Mouse (Mus musculus) lung, postnatal 0 days (tissue): Measurements from ENCODE around the gene Pcolce2. TPM values are rescaled to one million over a fixed set of nuclear protein-coding genes. Genes with fewer than 3 reads are reported as not detected.

Source experiments
- ATAC-seq: fragments of 200-750 bp; cut with Nextera tagmentation; 2 replicates; pipeline ENCODE4 v1.8.0; 2017; ENCODE audit warnings: moderate library complexity
- DNase-seq: peaks from one replicate; pipeline ENCODE4 v3.0.0-alpha.2; 2016; ENCODE audit warnings: low spot score
- H3K27ac ChIP-seq: fragments of 300-500 bp; sonication (generic); 2 replicates; pipeline ENCODE4 v1.5.1; 2014; ENCODE audit warnings: antibody characterized with exemption, mild to moderate bottlenecking, low read length, mixed read lengths
- H3K27me3 ChIP-seq: fragments of 300-500 bp; sonication (generic); replicated peaks from 2 replicates; pipeline ENCODE4 v1.6.1; 2014; ENCODE audit warnings: low read length, mixed read lengths; ENCODE audit not compliant: insufficient read depth
- H3K36me3 ChIP-seq: fragments of 300-500 bp; sonication (generic); 2 replicates; pipeline ENCODE4 v1.6.1; 2014; ENCODE audit warnings: low read length, mixed read lengths; ENCODE audit not compliant: insufficient read depth
- H3K4me1 ChIP-seq: fragments of 300-500 bp; sonication (generic); 2 replicates; pipeline ENCODE4 v1.6.1; 2014; ENCODE audit warnings: antibody characterized with exemption, low read depth, low read length, mixed read lengths; ENCODE audit not compliant: insufficient read depth
- H3K4me2 ChIP-seq: fragments of 300-500 bp; sonication (generic); replicated peaks from 2 replicates; pipeline ENCODE4 v1.6.1; 2014; ENCODE audit warnings: low read depth, mild to moderate bottlenecking, low read length, moderate library complexity, mixed read lengths
- H3K4me3 ChIP-seq: fragments of 300-500 bp; sonication (generic); 2 replicates; pipeline ENCODE4 v1.5.1; 2014; ENCODE audit warnings: low read depth, low read length
- H3K9ac ChIP-seq: fragments of 300-500 bp; sonication (generic); replicated peaks from 2 replicates; pipeline ENCODE4 v1.6.1; 2014; ENCODE audit warnings: low read depth, mild to moderate bottlenecking
- H3K9me3 ChIP-seq: fragments of 300-500 bp; sonication (generic); 2 replicates; pipeline ENCODE4 v1.6.1; 2016; ENCODE audit warnings: low read length, mixed read lengths
- CTCF ChIP-seq: IDR thresholded peaks from 2 replicates; pipeline ENCODE4 v1.5.1; 2016; ENCODE audit warnings: antibody characterized with exemption, mild to moderate bottlenecking
- EP300 ChIP-seq: IDR thresholded peaks from 2 replicates; pipeline ENCODE4 v1.6.1; 2016; ENCODE audit warnings: antibody characterized with exemption, mild to moderate bottlenecking, control low read depth
- WGBS: fragments of 180-500 bp; shearing (Covaris S2); extraction: QIAGEN DNeasy Blood & Tissue Kit; methylation state at CpG from one replicate; pipeline ENCODE4 v1.1.7; 2014; 5-methylcytosine and 5-hydroxymethylcytosine counted together
- polyA plus RNA-seq: library from polyadenylated mRNA; unstranded; fragments of >200 nt; fragmentation: Nextera tagmentation; extraction: Ambion mirVana; gene quantifications from 2 replicates; pipeline ENCODE4 v1.2.1, GENCODE M21; 2015

Gene Pcolce2
- polyA plus RNA-seq, 1 experiment from 2014 or later, result 52.1 TPM

GRCm38 (mm10) chr9:95602849-95603248 lies 34.6 kb upstream of the Pcolce2 start:
- no peak overlapping the region for H3K27ac ChIP-seq
- H3K4me3 ChIP-seq, result no peak overlapping the region
- H3K27me3 ChIP-seq, result no peaks in the 10 kb centered on the region
- H3K4me1 ChIP-seq, result no peaks in the 10 kb centered on the region
- no peaks in the 10 kb centered on the region for H3K36me3 ChIP-seq
- DNase-seq (no peak), ATAC-seq (no peak)
- TF ChIP-seq CTCF, result no peak
- no peak for TF ChIP-seq EP300
- H3K4me2 ChIP-seq, result no peak overlapping the region
- 62% methylated on average over 3 of the region's 3 CpGs for WGBS
- no peaks in the 10 kb centered on the region for H3K9me3 ChIP-seq
- no peak overlapping the region for H3K9ac ChIP-seq

DNA sequence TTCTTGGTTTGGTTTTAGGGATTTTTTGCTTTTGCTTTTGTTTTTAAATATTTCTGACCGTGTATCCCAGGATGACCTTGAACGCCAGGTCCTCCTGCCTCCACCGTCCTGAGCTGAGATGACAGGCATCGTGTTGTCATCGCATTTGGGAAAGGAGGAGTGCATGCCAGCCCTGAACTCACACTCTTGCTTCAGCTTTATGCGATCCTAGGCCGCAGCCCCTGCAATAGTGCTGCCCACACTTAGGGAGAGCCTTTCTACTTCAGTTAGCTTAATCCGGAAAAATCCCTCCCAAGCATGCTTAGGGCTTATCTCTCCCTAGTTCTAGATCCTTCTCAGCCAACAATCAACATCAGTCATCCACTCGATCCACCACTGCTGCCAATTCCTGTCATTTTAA lies 34.1 kb upstream of the Pcolce2 start:
- no peak overlapping the region for H3K27ac ChIP-seq
- no peaks in the 10 kb centered on the region for H3K9me3 ChIP-seq
- H3K9ac ChIP-seq, result no peak overlapping the region
- TF ChIP-seq EP300 (no peak), CTCF (no peak)
- no peak overlapping the region for H3K4me2 ChIP-seq
- DNase-seq (no peak), ATAC-seq (no peak)
- no peaks in the 10 kb centered on the region for H3K36me3 ChIP-seq
- WGBS, result 70% methylated on average over 9 of the region's 9 CpGs
- H3K4me3 ChIP-seq, result no peak overlapping the region
- no peaks in the 10 kb centered on the region for H3K4me1 ChIP-seq
- H3K27me3 ChIP-seq, result no peaks in the 10 kb centered on the region

DNA sequence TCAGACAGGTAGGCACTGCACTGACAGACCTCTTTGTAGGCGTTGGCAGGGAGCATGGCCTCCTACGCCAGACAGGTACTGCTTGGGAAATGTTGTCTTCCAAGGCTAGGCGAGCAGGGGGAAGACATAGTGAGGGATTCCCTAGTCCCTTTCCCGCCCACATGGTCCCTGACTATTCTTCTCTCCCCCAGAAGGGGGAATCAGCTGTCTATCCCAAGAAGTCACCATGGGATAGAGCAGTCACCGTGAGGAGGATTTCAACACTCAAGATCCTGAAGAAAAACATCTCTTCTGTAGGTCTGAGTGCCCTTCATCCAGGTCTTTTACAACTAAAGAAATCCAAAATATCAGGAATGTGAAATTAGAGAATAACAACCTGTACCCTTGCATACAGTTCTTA lies 30.2 kb upstream of the Pcolce2 start:
- H3K36me3 ChIP-seq, result no peaks in the 10 kb centered on the region
- no peak overlapping the region for H3K27ac ChIP-seq
- no peaks in the 10 kb centered on the region for H3K9me3 ChIP-seq
- peak; percentile 38 for DNase-seq
- H3K4me3 ChIP-seq, result no peak overlapping the region
- TF ChIP-seq EP300 (no peak), CTCF (peak; percentile 64)
- H3K27me3 ChIP-seq, result no peaks in the 10 kb centered on the region
- peak; percentile 41 for ATAC-seq
- H3K4me1 ChIP-seq, result no peaks in the 10 kb centered on the region
- WGBS, result 49% methylated on average over 5 of the region's 5 CpGs
- no peak overlapping the region for H3K4me2 ChIP-seq
- H3K9ac ChIP-seq, result no peak overlapping the region

DNA sequence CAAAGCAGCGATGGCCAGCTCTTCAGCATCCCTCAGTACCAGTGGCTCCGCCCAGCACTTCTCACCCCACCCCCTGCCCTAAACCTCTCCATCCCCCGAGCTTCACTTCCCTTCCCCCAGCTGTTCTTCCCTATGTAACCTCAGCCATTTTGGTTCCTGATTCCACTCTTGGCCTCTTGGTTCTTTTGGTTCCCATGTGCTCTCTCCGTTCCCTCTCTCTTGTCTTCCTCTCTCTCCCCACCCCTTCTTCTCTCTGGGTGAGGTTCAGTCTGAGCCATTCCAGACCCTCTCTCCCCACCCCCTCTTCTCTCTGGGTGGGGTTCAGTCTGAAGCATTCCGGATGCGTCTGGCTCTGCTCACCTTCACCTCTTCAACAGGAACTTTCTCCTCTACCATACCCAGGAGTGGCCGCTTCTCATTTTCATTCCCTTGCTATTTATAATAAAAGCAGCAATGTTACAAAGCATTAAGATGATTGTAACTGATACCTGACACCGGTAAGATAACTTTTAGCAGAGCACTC lies 25.1 kb upstream of the Pcolce2 start:
- no peak overlapping the region for H3K27ac ChIP-seq
- DNase-seq (no peak), ATAC-seq (no peak)
- no peaks in the 10 kb centered on the region for H3K9me3 ChIP-seq
- H3K4me1 ChIP-seq, result no peaks in the 10 kb centered on the region
- TF ChIP-seq EP300 (no peak), CTCF (no peak)
- H3K9ac ChIP-seq, result no peak overlapping the region
- H3K4me3 ChIP-seq, result no peak overlapping the region
- H3K27me3 ChIP-seq, result no peaks in the 10 kb centered on the region
- H3K36me3 ChIP-seq, result no peaks in the 10 kb centered on the region
- 79% methylated on average over 8 of the region's 8 CpGs for WGBS
- no peak overlapping the region for H3K4me2 ChIP-seq

DNA sequence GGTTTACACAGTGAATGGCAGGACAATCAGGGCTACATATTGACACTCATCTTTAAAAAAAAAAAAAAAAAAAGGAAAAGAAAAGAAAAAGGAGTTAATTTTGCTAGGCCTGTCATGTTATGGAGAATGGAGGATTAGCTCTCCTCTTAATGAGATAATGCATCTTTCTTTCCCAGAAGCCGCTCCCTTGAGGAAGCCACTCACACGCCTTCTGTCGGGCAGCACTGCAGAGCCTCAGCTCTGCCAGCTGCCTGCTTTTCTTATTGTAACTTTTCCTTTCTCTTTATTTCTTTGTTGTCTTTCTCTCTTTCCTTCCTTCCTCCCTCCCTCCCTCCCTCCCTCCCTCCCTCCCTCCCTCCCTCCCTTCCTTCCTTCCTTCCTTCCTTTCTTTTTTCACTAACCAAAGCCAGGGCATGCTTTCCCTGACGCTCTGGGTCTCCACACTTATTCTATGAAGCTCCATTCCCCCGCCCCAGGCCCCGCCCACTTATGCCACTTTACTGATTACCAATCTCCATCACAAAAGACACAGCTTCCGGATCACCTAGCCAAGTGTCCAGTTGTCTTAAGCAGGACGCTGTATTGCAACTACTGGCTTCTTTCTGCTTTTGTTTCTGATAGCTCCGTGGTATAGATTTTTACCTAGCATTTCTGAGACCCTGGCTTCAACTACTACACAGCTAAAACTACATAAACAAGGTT lies 23.8 kb upstream of the Pcolce2 start:
- no peaks in the 10 kb centered on the region for H3K4me1 ChIP-seq
- ATAC-seq (no peak), DNase-seq (peak; percentile 5)
- no peaks in the 10 kb centered on the region for H3K27me3 ChIP-seq
- no peak overlapping the region for H3K27ac ChIP-seq
- WGBS, result 19% methylated on average over 9 of the region's 9 CpGs
- no peak overlapping the region for H3K9ac ChIP-seq
- no peaks in the 10 kb centered on the region for H3K36me3 ChIP-seq
- no peak overlapping the region; the same call in 1 of the 2 replicates for H3K4me2 ChIP-seq
- TF ChIP-seq CTCF, result no peak
- no peak for TF ChIP-seq EP300
- no peak overlapping the region for H3K4me3 ChIP-seq
- H3K9me3 ChIP-seq, result no peaks in the 10 kb centered on the region

- H3K4me1 ChIP-seq, result no peaks in the 10 kb centered on the region
- TF ChIP-seq EP300 (no peak), CTCF (no peak)
- no peaks in the 10 kb centered on the region for H3K36me3 ChIP-seq
- no peaks in the 10 kb centered on the region for H3K9me3 ChIP-seq
- no peak overlapping the region for H3K9ac ChIP-seq
- no peak overlapping the region for H3K27ac ChIP-seq
- ATAC-seq (no peak), DNase-seq (peak; percentile 20)
- WGBS, result 72% methylated on average over 14 of the region's 14 CpGs
- H3K4me3 ChIP-seq, result no peak overlapping the region
- H3K4me2 ChIP-seq, result no peak overlapping the region
- H3K27me3 ChIP-seq, result no peaks in the 10 kb centered on the region
These were observed 22.4 kb upstream of the Pcolce2 start for GRCm38 (mm10) chr9:95614861-95615615.
